Mouse (Mus musculus) heart, adult 11 months (tissue): ENCODE measurements around the gene Dusp14.

Experiments
- DNase-seq: peaks from one replicate; pipeline ENCODE4 v3.0.0; 2022

Dusp14 gene

GRCm38 (mm10) chr11:84066071-84066481, 3.0 kb downstream of the Dusp14 start:
- peak; percentile 86 for DNase-seq

- DNase-seq, result peak; percentile 84
These were observed 5.3 kb downstream of the Dusp14 start for GRCm38 (mm10) chr11:84063631-84064209.

GRCm38 (mm10) chr11:84062805-84063204, 6.3 kb downstream of the Dusp14 start:
- peak; percentile 95 for DNase-seq

- DNase-seq, result no peak
These were observed 7.2 kb downstream of the Dusp14 start for GRCm38 (mm10) chr11:84061881-84062280.

- no peak for DNase-seq
These were observed 8.4 kb downstream of the Dusp14 start for GRCm38 (mm10) chr11:84060635-84061034.

GRCm38 (mm10) chr11:84059784-84060183, 9.3 kb downstream of the Dusp14 start:
- no peak for DNase-seq

GRCm38 (mm10) chr11:84057418-84057817, 11.6 kb downstream of the Dusp14 start:
- DNase-seq, result peak; percentile 54

GRCm38 (mm10) chr11:84053524-84054163, 15.4 kb downstream of the Dusp14 start:
- DNase-seq, result no peak

- DNase-seq, result no peak
These were observed 16.0 kb downstream of the Dusp14 start for GRCm38 (mm10) chr11:84053055-84053454.

GRCm38 (mm10) chr11:84048411-84048810, 20.6 kb downstream of the Dusp14 start:
- DNase-seq, result no peak

GRCm38 (mm10) chr11:84047270-84047669, 21.8 kb downstream of the Dusp14 start:
- DNase-seq, result no peak

GRCm38 (mm10) chr11:84044988-84045387, 24.1 kb downstream of the Dusp14 start:
- no peak for DNase-seq

GRCm38 (mm10) chr11:84042808-84043762, 26.0 kb downstream of the Dusp14 start:
- peak; percentile 75 for DNase-seq

GRCm38 (mm10) chr11:84040621-84041020, 28.4 kb downstream of the Dusp14 start:
- peak; percentile 80 for DNase-seq

- DNase-seq, result no peak
These were observed 35.4 kb downstream of the Dusp14 start for GRCm38 (mm10) chr11:84033671-84034070.

- DNase-seq, result peak; percentile 87
These were observed 36.5 kb downstream of the Dusp14 start for GRCm38 (mm10) chr11:84032559-84032958.

GRCm38 (mm10) chr11:84031971-84032370, 37.1 kb downstream of the Dusp14 start:
- peak; percentile 90 for DNase-seq

GRCm38 (mm10) chr11:84028271-84029028, 40.6 kb downstream of the Dusp14 start:
- DNase-seq, result peak; percentile 98

GRCm38 (mm10) chr11:84027231-84027630, 41.8 kb downstream of the Dusp14 start:
- peak; percentile 79 for DNase-seq

- no peak for DNase-seq
These were observed 52.1 kb downstream of the Dusp14 start for GRCm38 (mm10) chr11:84016810-84017508.

GRCm38 (mm10) chr11:84016147-84016809, 52.8 kb downstream of the Dusp14 start:
- no peak for DNase-seq

GRCm38 (mm10) chr11:84013105-84013504, 56.0 kb downstream of the Dusp14 start:
- DNase-seq, result no peak
